Mouse (Mus musculus) spleen, adult 2 months (tissue): ENCODE results near the gene Adcy5. TPM values are rescaled to one million over a fixed set of nuclear protein-coding genes. Genes with fewer than 3 reads are reported as not detected.

Experiments used
- DNase-seq, 2 experiments: peaks; one replicate each; pipeline versions ENCODE4 v3.0.0 to v3.0.0-alpha.2; 2012 to 2021; ENCODE audit warnings: low spot score in 2 of 2, low read depth in 1 of 2
- H3K27ac ChIP-seq: fragments of 200-500 bp; 2 replicates; pipeline ENCODE4 v1.5.1; 2012; ENCODE audit warnings: low read length, inconsistent platforms; ENCODE audit not compliant: insufficient read depth
- H3K27me3 ChIP-seq: fragments of 200-500 bp; 2 replicates; pipeline ENCODE4 v1.6.1; 2012; ENCODE audit warnings: mild to moderate bottlenecking, moderate library complexity, low read length, inconsistent platforms; ENCODE audit not compliant: control insufficient read depth, insufficient read depth
- H3K36me3 ChIP-seq: fragments of 200-500 bp; 2 replicates; pipeline ENCODE4 v1.6.1; 2012; ENCODE audit warnings: mild to moderate bottlenecking, low read length, inconsistent platforms; ENCODE audit not compliant: control insufficient read depth, insufficient read depth
- H3K4me1 ChIP-seq: fragments of 200-500 bp; 2 replicates; pipeline ENCODE4 v1.6.1; 2011; ENCODE audit warnings: inconsistent platforms; ENCODE audit not compliant: control insufficient read depth, insufficient read depth, insufficient read length
- H3K4me3 ChIP-seq: fragments of 200-500 bp; 2 replicates; pipeline ENCODE4 v1.5.1; 2011; ENCODE audit warnings: mild to moderate bottlenecking, inconsistent platforms; ENCODE audit not compliant: insufficient read depth, insufficient read length; ENCODE audit errors: extremely low read depth
- CTCF ChIP-seq: fragments of 200-500 bp; IDR thresholded peaks from 2 replicates; pipeline ENCODE4 v1.5.1; 2011; ENCODE audit warnings: mild to moderate bottlenecking, inconsistent platforms; ENCODE audit not compliant: insufficient read depth, insufficient read length, insufficient replicate concordance; ENCODE audit errors: extremely low read depth
- POLR2A ChIP-seq: fragments of 200-500 bp; IDR thresholded peaks from 2 replicates; pipeline ENCODE4 v1.6.1; 2011; ENCODE audit warnings: low read depth, low read length, inconsistent platforms
- WGBS: fragments of 180-500 bp; shearing (Covaris S2); methylation state at CpG from one replicate; pipeline ENCODE4 v1.1.7; 2018; 5-methylcytosine and 5-hydroxymethylcytosine counted together
- polyA plus RNA-seq: library from polyadenylated mRNA; depleted of rRNA; stranded (reverse); fragments of >200 nt; gene quantifications from 2 replicates; pipeline ENCODE4 v1.2.3, GENCODE M21; 2012

The Adcy5 gene
- polyA plus RNA-seq, 1 experiment: 6.8 TPM

GRCm38 (mm10) chr16:35248825-35249224 is 94.1 kb downstream of the Adcy5 start:
- no peak for DNase-seq
- Histone ChIP-seq H3K27me3 (no peaks in the 10 kb centered on the region), H3K36me3 (no peaks in the 10 kb centered on the region), H3K27ac (no peak overlapping the region), H3K4me1 (no peaks in the 10 kb centered on the region), H3K4me3 (no peak overlapping the region)
- 72% methylated on average over 9 of the region's 9 CpGs for WGBS
- no peak for TF ChIP-seq CTCF
- no peak for TF ChIP-seq POLR2A

- Histone ChIP-seq H3K36me3 (no peaks in the 10 kb centered on the region), H3K27me3 (no peaks in the 10 kb centered on the region), H3K4me3 (no peak overlapping the region), H3K4me1 (no peaks in the 10 kb centered on the region), H3K27ac (no peak overlapping the region)
- no peak for DNase-seq
- 92% methylated on average over 6 of the region's 6 CpGs for WGBS
- TF ChIP-seq CTCF (no peak), POLR2A (no peak)
Measured at GRCm38 (mm10) chr16:35249763-35250162, 95.1 kb downstream of the Adcy5 start.

- Histone ChIP-seq H3K27ac (no peak overlapping the region), H3K4me1 (no peaks in the 10 kb centered on the region), H3K4me3 (no peak overlapping the region), H3K27me3 (no peaks in the 10 kb centered on the region), H3K36me3 (no peaks in the 10 kb centered on the region)
- DNase-seq: no peak
- TF ChIP-seq POLR2A (no peak), CTCF (no peak)
- 78% methylated on average over 6 of the region's 6 CpGs for WGBS
Measured at GRCm38 (mm10) chr16:35251690-35252089, 97.0 kb downstream of the Adcy5 start.

- Histone ChIP-seq H3K27ac (no peak overlapping the region), H3K27me3 (no peaks in the 10 kb centered on the region), H3K4me3 (no peak overlapping the region), H3K36me3 (no peaks in the 10 kb centered on the region), H3K4me1 (no peaks in the 10 kb centered on the region)
- no peak for DNase-seq
- WGBS: 72% methylated on average over 6 of the region's 6 CpGs
- TF ChIP-seq CTCF (no peak), POLR2A (no peak)
Measured at GRCm38 (mm10) chr16:35252967-35253366, 98.3 kb downstream of the Adcy5 start.

- no peak overlapping the region for H3K4me3 ChIP-seq
- DNase-seq: no peak
- 86% methylated on average over 11 of the region's 11 CpGs for WGBS
Measured at GRCm38 (mm10) chr16:35255981-35256380, 101.3 kb downstream of the Adcy5 start.

GRCm38 (mm10) chr16:35270353-35270934 is 115.8 kb downstream of the Adcy5 start:
- no peaks in the 10 kb centered on the region for H3K27me3 ChIP-seq
- DNase-seq: peak; percentile 35 to 48
- H3K36me3 ChIP-seq: no peaks in the 10 kb centered on the region
- H3K4me3 ChIP-seq: no peak overlapping the region
- WGBS: 44% methylated on average over 10 of the region's 10 CpGs
- no peaks in the 10 kb centered on the region for H3K4me1 ChIP-seq
- TF ChIP-seq POLR2A (no peak), CTCF (peak; percentile 64; the same call in 1 of the 2 replicates)
- no peak overlapping the region for H3K27ac ChIP-seq

More at GRCm38 (mm10) chr16:35255981-35256380, 101.3 kb downstream of the Adcy5 start:
- Histone ChIP-seq H3K4me1 (no peaks in the 10 kb centered on the region), H3K36me3 (no peaks in the 10 kb centered on the region), H3K27ac (no peak overlapping the region), H3K27me3 (no peaks in the 10 kb centered on the region)
- TF ChIP-seq CTCF (no peak), POLR2A (no peak)

GRCm38 (mm10) chr16:35270945-35271344 is 116.3 kb downstream of the Adcy5 start:
- TF ChIP-seq POLR2A: no peak

More at GRCm38 (mm10) chr16:35270945-35271344, 116.3 kb downstream of the Adcy5 start:
- Histone ChIP-seq H3K4me3 (no peak overlapping the region), H3K27me3 (no peaks in the 10 kb centered on the region), H3K4me1 (no peaks in the 10 kb centered on the region), H3K36me3 (no peaks in the 10 kb centered on the region), H3K27ac (no peak overlapping the region)
- WGBS: 76% methylated on average over 6 of the region's 6 CpGs
- DNase-seq: no peak
